Mouse (Mus musculus): ENCODE measurements around the gene Gm49661.

The Gm49661 gene

GRCm38 (mm10) chr8:84965731-84966291 lies 3.4 kb downstream of the Gm49661 start:
- DNase-seq, result peak; percentile 88

DNA sequence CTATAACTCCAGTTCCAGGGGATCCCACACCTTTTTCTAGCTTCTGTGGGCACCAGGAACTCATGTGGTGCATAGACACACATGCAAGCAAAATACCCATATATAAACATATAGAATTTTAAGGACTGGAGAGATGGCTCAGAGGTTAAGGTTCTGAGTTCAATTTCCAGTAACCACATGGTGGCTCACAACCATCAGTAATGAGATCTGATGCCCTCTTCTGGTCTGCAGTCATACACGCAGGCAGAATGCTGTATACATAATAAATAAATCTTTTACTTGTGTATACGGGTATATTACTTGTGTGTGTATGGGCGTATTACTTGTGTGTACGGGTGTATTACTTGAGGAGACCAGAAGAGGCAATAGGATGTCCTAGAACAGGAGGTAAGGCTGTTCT lies 5.3 kb downstream of the Gm49661 start:
- DNase-seq, result no peak

DNA sequence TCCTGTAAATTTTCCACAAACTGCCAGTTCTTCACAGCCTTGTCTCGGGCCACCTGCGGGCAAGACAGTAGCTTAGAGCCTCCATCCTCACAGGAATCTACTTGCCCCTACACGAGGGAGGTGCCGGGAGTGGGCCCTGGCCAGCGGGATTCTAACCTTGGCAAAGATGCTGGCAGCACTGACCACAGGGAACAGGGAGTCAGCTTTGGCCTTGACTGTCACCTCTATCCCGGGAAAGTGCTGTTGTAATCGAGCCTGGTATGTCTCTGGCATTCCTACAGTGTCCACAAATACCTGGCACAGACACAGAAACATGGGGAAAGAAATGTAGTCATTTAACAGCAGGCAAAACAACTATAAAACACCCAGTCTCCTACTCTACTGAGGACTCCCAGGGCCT lies 9.4 kb downstream of the Gm49661 start:
- no peak for DNase-seq

DNA sequence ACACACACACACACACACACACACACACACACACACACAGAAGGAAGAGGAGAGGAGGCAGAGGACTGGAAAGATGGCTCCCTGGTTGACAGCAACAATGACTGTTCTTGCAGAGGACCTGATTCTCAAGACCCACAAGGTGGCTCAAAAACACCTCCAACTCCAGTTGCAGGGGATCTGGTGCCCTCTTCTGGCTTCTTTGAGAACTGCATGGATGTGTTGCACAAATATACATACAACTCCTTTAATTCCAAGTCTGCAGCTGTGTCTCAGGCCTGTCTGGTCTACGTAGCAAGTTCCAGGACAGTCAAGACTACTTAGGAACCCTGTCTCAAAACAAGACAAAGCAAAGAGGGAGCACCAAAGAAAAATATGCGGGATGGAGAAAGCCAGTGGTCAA lies 12.5 kb downstream of the Gm49661 start:
- peak; percentile 82 for DNase-seq

DNA sequence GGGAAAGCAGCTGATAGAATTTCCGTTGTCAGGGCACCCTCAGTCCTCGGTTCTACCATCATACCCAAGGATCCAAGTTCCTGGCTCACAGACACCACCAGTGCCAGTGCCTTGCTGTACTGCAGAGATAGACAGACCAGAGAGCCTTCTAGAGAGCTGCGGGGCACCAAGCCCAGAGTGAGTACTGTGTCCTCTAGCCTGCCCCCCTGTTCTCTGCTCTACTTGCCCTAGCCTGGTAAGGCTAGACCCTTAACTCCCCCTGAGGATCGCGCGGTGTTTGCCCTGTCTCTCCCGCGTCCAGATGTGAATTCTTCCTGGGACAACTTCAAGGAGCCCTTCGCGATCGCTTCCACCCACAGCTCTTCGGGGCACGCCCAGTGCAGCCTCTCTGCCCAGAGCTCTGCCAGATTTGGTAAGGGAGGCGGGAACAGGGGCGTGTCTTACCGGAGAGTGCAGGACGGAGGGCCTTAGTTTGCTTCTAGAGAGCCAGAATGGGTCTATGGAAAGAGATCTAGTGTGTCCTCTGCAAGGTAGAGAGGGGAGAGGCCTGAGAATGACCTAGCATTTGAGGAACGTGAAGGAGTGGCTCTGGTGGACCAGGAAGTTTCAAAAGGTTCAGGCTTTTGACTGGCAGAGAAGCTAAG lies 16.5 kb downstream of the Gm49661 start:
- DNase-seq, result no peak

DNA sequence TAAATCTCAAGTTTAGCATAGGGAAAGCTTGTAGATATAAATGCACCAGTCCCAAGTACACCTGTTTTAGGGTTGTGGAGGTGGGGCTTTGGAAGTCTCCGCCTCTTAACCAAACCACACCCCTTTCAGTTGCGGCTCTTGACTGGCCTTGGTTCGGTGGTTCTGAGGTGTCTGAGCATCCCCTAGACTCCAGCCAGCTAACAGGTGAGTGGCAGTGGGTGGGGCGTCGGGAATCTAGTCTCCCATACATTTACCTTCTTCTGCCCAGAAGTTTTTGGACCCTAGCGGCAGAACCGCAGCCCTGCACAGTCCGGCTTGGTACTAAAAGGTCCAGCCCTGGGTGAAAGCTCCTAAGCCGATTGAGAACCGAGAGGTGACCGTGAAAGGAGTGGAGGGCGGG lies 19.5 kb downstream of the Gm49661 start:
- DNase-seq, result no peak

GRCm38 (mm10) chr8:84947241-84947545 lies 22.0 kb downstream of the Gm49661 start:
- DNase-seq, result no peak

GRCm38 (mm10) chr8:84946528-84947240 lies 22.5 kb downstream of the Gm49661 start, which contains the start of gene Rtbdn:
Gene Rtbdn (plus strand): TSS chr8:84946991.
- peak; percentile 74 for DNase-seq

DNA sequence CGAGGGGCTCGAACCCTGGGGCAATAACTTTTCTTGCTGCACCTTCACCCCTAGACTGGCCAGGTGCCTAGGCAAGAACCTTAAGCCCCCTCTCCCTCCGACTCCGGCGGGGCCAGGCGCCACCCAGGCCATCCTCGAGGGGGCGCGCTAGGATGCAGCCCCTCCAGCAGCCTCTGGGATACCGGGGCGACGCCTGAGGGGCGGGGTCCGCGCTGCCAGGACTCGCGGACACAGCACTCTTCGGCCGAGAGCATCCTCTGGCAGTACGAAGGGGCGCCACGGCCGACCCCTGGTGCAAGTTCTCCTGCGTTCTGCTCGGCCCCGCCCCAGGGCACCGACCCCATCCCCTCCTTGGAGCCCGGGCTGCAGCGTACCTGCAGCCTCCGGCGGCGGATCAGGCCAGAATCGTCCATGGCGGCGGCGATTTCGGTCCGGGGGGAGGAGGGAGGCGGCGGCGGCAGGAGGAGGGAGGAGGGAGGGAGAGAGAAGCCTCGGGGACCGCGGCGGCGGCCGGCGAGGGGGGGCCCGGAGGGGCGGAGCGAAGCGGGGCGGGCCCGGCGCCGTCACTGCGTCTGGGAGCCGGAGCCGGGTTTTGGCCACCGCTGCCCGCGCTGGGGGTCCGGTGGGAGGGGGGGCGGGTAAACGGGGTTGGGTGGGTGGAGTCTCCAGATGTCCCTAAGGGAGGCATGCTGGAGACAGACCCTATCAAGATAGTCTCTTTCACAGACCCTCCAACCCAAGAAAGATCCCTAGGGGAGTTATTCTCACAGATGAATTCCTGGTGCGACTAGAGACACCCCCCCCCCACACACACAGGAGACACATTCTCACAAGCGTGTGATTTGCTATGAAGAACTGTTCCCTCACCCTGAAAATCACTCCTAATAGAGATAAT lies 23.4 kb downstream of the Gm49661 start:
- DNase-seq, result peak; percentile 77

DNA sequence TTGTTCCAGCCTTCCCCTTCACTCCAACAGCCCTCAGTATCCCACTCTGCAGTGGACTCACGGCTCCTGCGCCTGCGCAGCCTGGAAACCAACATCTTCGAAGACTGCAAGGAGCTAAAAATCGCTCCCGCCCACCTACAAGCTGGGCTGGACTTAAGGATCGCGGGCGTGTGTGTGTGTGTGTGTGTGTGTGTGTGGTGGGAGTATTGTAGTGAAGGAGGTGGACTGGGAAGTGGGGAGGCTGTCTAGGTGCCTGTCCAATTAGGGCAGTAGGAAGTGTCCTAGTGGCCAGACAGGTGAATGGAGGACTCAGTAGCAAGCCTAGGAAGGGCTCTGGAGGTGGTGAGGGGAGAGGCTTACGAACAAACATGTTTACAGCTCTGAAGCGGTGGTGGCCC lies 24.0 kb downstream of the Gm49661 start:
- peak; percentile 47 for DNase-seq

- DNase-seq, result peak; percentile 77
Observed at GRCm38 (mm10) chr8:84944478-84945160, 24.6 kb downstream of the Gm49661 start.

- no peak for DNase-seq
Observed at GRCm38 (mm10) chr8:84943699-84944098, 25.5 kb downstream of the Gm49661 start.

- DNase-seq, result no peak
Observed at GRCm38 (mm10) chr8:84937620-84938485, 31.4 kb downstream of the Gm49661 start.

GRCm38 (mm10) chr8:84936962-84937546 lies 32.2 kb downstream of the Gm49661 start, which contains the start of gene Mast1:
Gene Mast1 (minus strand): TSS chr8:84937359.
- DNase-seq, result peak; percentile 84

GRCm38 (mm10) chr8:84936041-84936961 lies 32.9 kb downstream of the Gm49661 start:
- DNase-seq, result peak; percentile 44

DNA sequence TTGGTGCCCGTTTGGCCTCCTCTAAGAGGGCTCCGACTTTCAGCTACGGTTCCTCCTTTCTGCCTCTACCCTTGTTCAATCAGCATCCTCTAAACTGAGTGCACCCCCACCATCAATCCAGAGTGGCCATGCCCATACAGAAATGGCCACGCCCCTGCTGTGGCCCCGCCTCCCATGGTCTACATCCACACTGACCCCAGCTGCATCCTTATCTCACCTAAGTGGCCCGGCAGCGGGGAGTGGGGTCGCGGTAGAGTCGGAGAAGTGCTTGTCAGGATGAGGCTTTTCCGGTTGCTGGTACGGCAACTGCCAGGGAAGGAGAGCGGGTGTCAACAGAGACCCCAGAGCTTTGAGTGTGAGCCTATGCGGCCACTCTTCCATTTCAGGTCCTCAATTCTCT lies 33.7 kb downstream of the Gm49661 start:
- peak; percentile 59 for DNase-seq

DNA sequence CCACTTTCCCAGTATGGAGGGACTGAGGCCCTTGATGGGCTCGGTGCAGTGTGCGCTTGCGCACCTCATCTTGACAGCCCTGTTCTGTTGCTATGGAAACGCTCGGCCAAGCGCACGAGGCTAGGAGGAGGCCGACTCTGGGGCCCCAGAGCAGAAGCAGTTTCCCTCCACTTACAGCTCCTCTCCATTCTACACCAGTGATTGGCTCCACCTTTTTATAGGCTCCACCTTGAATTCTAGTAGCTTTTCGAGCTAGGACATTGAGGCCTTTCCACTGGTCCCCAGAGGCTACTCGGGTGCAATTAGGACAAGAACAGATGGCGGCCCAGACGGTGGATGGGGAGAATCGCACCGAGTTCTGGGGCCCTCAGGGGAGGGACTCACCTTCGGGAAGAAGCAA lies 34.4 kb downstream of the Gm49661 start:
- peak; percentile 77 for DNase-seq

- no peak for DNase-seq
Observed at GRCm38 (mm10) chr8:84933767-84934559, 35.3 kb downstream of the Gm49661 start.

DNA sequence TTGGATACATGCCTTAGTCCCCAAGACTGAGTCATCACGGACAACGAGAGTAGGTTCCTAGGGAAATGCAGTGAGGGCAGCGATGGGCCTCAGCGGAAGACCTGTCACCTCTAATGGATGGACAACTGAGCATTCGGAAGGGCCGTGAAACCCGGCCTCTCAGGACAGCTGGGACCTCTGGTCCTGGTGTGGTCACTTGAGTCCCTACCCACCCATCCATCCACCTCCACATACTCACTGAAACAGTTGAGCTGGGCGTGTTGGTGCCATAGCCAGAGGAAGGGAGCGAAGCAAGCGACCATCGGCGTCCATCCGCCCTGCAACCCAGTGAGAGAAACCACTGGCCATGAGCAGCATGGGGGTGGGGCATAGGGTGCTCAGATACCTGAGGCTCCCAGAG lies 38.7 kb downstream of the Gm49661 start:
- DNase-seq, result no peak
